In the genomic region with DNA sequence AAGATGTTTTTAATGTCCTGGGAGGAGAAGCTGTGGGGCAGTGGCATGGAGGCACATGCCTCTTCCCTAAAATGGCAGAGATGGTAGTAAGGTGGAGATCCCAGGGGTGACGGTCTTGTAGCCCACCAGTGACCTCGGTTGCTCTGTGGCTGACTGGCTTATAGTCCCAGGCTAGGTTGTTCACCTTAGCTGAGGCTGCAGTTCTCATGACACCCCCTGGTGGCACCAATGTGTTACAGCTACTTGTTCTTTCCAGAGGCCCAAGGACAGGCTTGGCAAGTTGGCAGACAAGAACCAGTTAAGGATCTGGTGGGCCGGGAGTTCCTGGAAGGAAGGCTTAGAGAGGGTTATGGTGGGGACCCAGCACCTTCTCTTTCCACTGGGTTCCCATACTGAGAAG, we compare ENCODE assay signal across 8 mouse cellular contexts. TPM values are rescaled to one million over a fixed set of nuclear protein-coding genes. Genes with fewer than 3 reads are reported as not detected.
A peak's percentile ranks its signal among the peaks of the same experiment; 100 is the strongest.
DNase-seq lines count a peak whose midpoint lies in the region; ATAC-seq and TF ChIP-seq lines count a peak whose summit lies in the region.

No protein-coding gene starts in this region.

- no peak overlapping the region for H3K9ac ChIP-seq in kidney, embryonic 16.5 days (replicated peaks; ENCODE audit: low read length)
- H3K9ac ChIP-seq in liver, embryonic 14.5 days (replicated peaks) = no peak overlapping the region

- no peak for TF ChIP-seq EP300 in liver, embryonic 14.5 days (IDR thresholded peaks at IDR 0.05; ENCODE audit: low read depth)

- no peak overlapping the region for H3K4me2 ChIP-seq in kidney, embryonic 16.5 days (replicated peaks; ENCODE audit: low read depth, low read length)
- H3K4me2 ChIP-seq in liver, embryonic 14.5 days (ENCODE audit: low read depth) = no peak overlapping the region

- peak; percentile 13; the same call in 1 of the 2 replicates for ATAC-seq in kidney, embryonic 16.5 days (ENCODE audit: low FRiP score, low TSS enrichment)
- no peak for ATAC-seq in liver, embryonic 14.5 days (ENCODE audit: insufficient read depth)

- H3K27ac ChIP-seq in kidney, embryonic 16.5 days (ENCODE audit: low read length) = no peak overlapping the region
- H3K27ac ChIP-seq in liver, embryonic 14.5 days = no peak overlapping the region
- no peak overlapping the region for H3K27ac ChIP-seq in olfactory bulb, adult 2 months (ENCODE audit: insufficient read depth, low read depth, low read length)

- peak; percentile 88 for TF ChIP-seq CTCF in liver, embryonic 14.5 days (IDR thresholded peaks at IDR 0.05; ENCODE audit: low read depth)
- 0 out of 2 replicates have a peak, but pooled peaks have one; percentile 7 for TF ChIP-seq CTCF in olfactory bulb, adult 2 months (IDR thresholded peaks at IDR 0.05; ENCODE audit: insufficient read depth, low read depth, low read length)

- H3K4me1 ChIP-seq in kidney, embryonic 16.5 days (ENCODE audit: insufficient read depth, low read length) = no peaks in the 10 kb centered on the region
- H3K4me1 ChIP-seq in liver, embryonic 14.5 days (replicated peaks; ENCODE audit: control insufficient read depth in 2 of 2, insufficient read depth in 2 of 2, low read length in 1 of 2) = peaks cover 0 to 11% of the 10 kb centered on the region in 2 experiments; a peak in 3 of 4 replicates
- 0 out of 2 replicates have a peak, but pooled peaks cover 9% of the 10 kb centered on the region for H3K4me1 ChIP-seq in olfactory bulb, adult 2 months (ENCODE audit: control insufficient read depth, insufficient read depth, low read length)

- WGBS in kidney, embryonic 16.5 days = 33% methylated on average over 3 of the region's 3 CpGs
- WGBS in liver, embryonic 14.5 days (ENCODE audit: insufficient replicate concordance) = 27% methylated on average over 3 of the region's 3 CpGs
- 19% methylated on average over 3 of the region's 3 CpGs for WGBS in olfactory bulb, adult 2 months

- H3K27me3 ChIP-seq in kidney, embryonic 16.5 days (ENCODE audit: insufficient read depth, low read length) = no peaks in the 10 kb centered on the region
- no peaks in the 10 kb centered on the region for H3K27me3 ChIP-seq in liver, embryonic 14.5 days (ENCODE audit: control insufficient read depth, insufficient read depth, low read length)

- no peaks in the 10 kb centered on the region for H3K36me3 ChIP-seq in kidney, embryonic 16.5 days (ENCODE audit: insufficient read depth, low read length)
- H3K36me3 ChIP-seq in liver, embryonic 14.5 days (replicated peaks; ENCODE audit: control insufficient read depth, insufficient read depth, low read depth) = no peaks in the 10 kb centered on the region

- no peak overlapping the region for H3K4me3 ChIP-seq in kidney, embryonic 16.5 days (ENCODE audit: low read length)
- H3K4me3 ChIP-seq in liver, embryonic 14.5 days (ENCODE audit: insufficient read depth in 1 of 2, low read depth in 2 of 2, low read length in 2 of 2) = no peak overlapping the region
- no peak overlapping the region for H3K4me3 ChIP-seq in olfactory bulb, adult 2 months (ENCODE audit: insufficient read depth, low read depth, low read length)

- peak; percentile 66 to 67 for DNase-seq in B cell, adult 2 months
- peak; percentile 19 for DNase-seq in T-cell, adult 2 months (ENCODE audit: low spot score)
- peak; percentile 86 to 89 for DNase-seq in cerebellum, postnatal 25 days
- DNase-seq in gastrocnemius, adult 8-10 months (ENCODE audit: low spot score in 2 of 2) = peak; percentile 33 to 46
- DNase-seq in liver, embryonic 14.5 days (ENCODE audit: low read depth in 3 of 3, low spot score in 3 of 3) = peak; percentile 38 to 46 (median 44)
- DNase-seq in thymus, postnatal 4 days = peak; percentile 67

- TF ChIP-seq POLR2A in olfactory bulb, adult 2 months (IDR thresholded peaks at IDR 0.05; ENCODE audit: insufficient read depth, low read depth, low read length) = no peak

- no peaks in the 10 kb centered on the region for H3K9me3 ChIP-seq in kidney, embryonic 16.5 days (ENCODE audit: low read length)
- H3K9me3 ChIP-seq in liver, embryonic 14.5 days (ENCODE audit: control insufficient read depth, low read length) = no peaks in the 10 kb centered on the region

RNA-seq across cellular contexts. Expression of a gene that starts 21.4 kb away (rescaled TPM):
- under 1 TPM in 2 of 4 experiments, not detected in 2; 0.19 to 0.48 TPM for total RNA-seq in gastrocnemius, adult 8-10 months (2022)
- polyA plus RNA-seq in kidney, embryonic 16.5 days (2015; fragmentation: Nextera tagmentation; extraction: Ambion mirVana) = 0.13 and 0.89 TPM in 2 replicates
- 0.05 and 0.06 TPM in 2 replicates for polyA plus RNA-seq in liver, embryonic 14.5 days (2012; rRNA removed)
- 0.08 TPM in 1 of 2 replicates, not detected in the other for polyA plus RNA-seq in liver, embryonic 14.5 days (2014; fragmentation: Nextera tagmentation; extraction: Ambion mirVana)
- polyA plus RNA-seq in olfactory bulb, adult 2 months (2012; ENCODE audit: insufficient read depth, insufficient read length, low replicate concordance, missing spikeins) = not detected in 2 replicates

RNA-seq across cellular contexts. Expression of a gene that starts 46.8 kb away (rescaled TPM):
- under 1 TPM; 0.35 to 0.92 (median 0.46) TPM for total RNA-seq in gastrocnemius, adult 8-10 months (2022)
- 0.13 TPM in 1 of 2 replicates, not detected in the other for polyA plus RNA-seq in kidney, embryonic 16.5 days (2015; fragmentation: Nextera tagmentation; extraction: Ambion mirVana)
- polyA plus RNA-seq in liver, embryonic 14.5 days (2012; rRNA removed) = 0.17 and 0.26 TPM in 2 replicates
- 0.19 TPM in 1 of 2 replicates, not detected in the other for polyA plus RNA-seq in liver, embryonic 14.5 days (2014; fragmentation: Nextera tagmentation; extraction: Ambion mirVana)
- polyA plus RNA-seq in olfactory bulb, adult 2 months (2012; ENCODE audit: insufficient read depth, insufficient read length, low replicate concordance, missing spikeins) = not detected in 2 replicates

RNA-seq across cellular contexts. Expression of a gene that starts 47.0 kb away (rescaled TPM):
- total RNA-seq in gastrocnemius, adult 8-10 months (2022) = 1 to 10 TPM; 1.7 to 3.9 (median 2.8) TPM
- polyA plus RNA-seq in kidney, embryonic 16.5 days (2015; fragmentation: Nextera tagmentation; extraction: Ambion mirVana) = 0.96 and 1.6 TPM in 2 replicates
- polyA plus RNA-seq in liver, embryonic 14.5 days (2012; rRNA removed) = 0.28 and 0.37 TPM in 2 replicates
- polyA plus RNA-seq in liver, embryonic 14.5 days (2014; fragmentation: Nextera tagmentation; extraction: Ambion mirVana) = 0.04 and 0.09 TPM in 2 replicates
- 69.0 TPM in 1 of 2 replicates, not detected in the other for polyA plus RNA-seq in olfactory bulb, adult 2 months (2012; ENCODE audit: insufficient read depth, insufficient read length, low replicate concordance, missing spikeins)

Comparison
In these comparisons a context has a peak if more than half of its experiments do, and no peak if none do; other contexts are left out.
1. DNase-seq: peak in every context shown above with its lines; median percentile 88 in cerebellum, postnatal 25 days; 67 in thymus, postnatal 4 days; 66 in B cell, adult 2 months; 44 in liver, embryonic 14.5 days; 40 in gastrocnemius, adult 8-10 months; 19 in T-cell, adult 2 months.
2. RNA of a gene that starts 47.0 kb away (polyA plus RNA-seq): 69.0 TPM in olfactory bulb, adult 2 months; 0.96 to 1.6 TPM in kidney, embryonic 16.5 days and 0.04 to 0.37 TPM in liver, embryonic 14.5 days; every median in the first group is over 10 times any median in the second.